9 mouse cellular contexts compared by ENCODE assay signal in genomic region chr15:81448463-81448862, GRCm38 (mm10). TPM values are rescaled to one million over a fixed set of nuclear protein-coding genes. Genes with fewer than 3 reads are reported as not detected.
DNase-seq lines count a peak whose midpoint lies in the region; ATAC-seq lines count a peak whose summit lies in the region.
"Had no signal": no experiment of that assay in that cellular context is flagged by ENCODE, and none has a peak within 500 bp of the region (broad histone marks: within the 10 kb centered on the region; RNA-seq: fewer than 3 reads in every experiment).

No protein-coding gene starts in this region.

- H3K27me3 ChIP-seq in kidney, embryonic 14.5 days (ENCODE audit: control insufficient read depth, insufficient read depth, low read length): no peaks in the 10 kb centered on the region
- no peaks in the 10 kb centered on the region for H3K27me3 ChIP-seq in embryonic facial prominence, embryonic 14.5 days (replicated peaks; ENCODE audit: control insufficient read depth, insufficient read depth, low read length)
- no peaks in the 10 kb centered on the region for H3K27me3 ChIP-seq in limb, embryonic 11.5 days (ENCODE audit: control insufficient read depth, insufficient read depth, low read length)
- H3K27me3 ChIP-seq: embryonic facial prominence, embryonic 15.5 days had no signal

- 49% methylated on average over 3 of the region's 3 CpGs for WGBS in kidney, embryonic 14.5 days
- WGBS in embryonic facial prominence, embryonic 14.5 days: 50% methylated on average over 3 of the region's 3 CpGs
- 62% methylated on average over 3 of the region's 3 CpGs for WGBS in limb, embryonic 11.5 days

- peak; percentile 41 for DNase-seq in kidney, adult 18-20 months
- peak; percentile 79 for DNase-seq in adrenal gland, postnatal 10 days
- peak; percentile 80 for DNase-seq in embryonic facial prominence, embryonic 14.5 days (ENCODE audit: low spot score)
- DNase-seq in limb, embryonic 11.5 days (ENCODE audit: low spot score): peak; percentile 71
- peak; percentile 52 to 65 for DNase-seq in natural killer cell, adult 2 months (ENCODE audit: low spot score in 2 of 2)
- peak; percentile 65 for DNase-seq in testis, postnatal 10 days (ENCODE audit: low spot score)

- H3K4me3 ChIP-seq in kidney, embryonic 14.5 days (ENCODE audit: low read length): no peak overlapping the region
- no peak overlapping the region for H3K4me3 ChIP-seq in embryonic facial prominence, embryonic 14.5 days (ENCODE audit: low read depth, low read length)
- no peak overlapping the region for H3K4me3 ChIP-seq in limb, embryonic 11.5 days (ENCODE audit: low read depth, low read length)
- H3K4me3 ChIP-seq: embryonic facial prominence, embryonic 15.5 days had no signal

- H3K36me3 ChIP-seq in kidney, embryonic 14.5 days (ENCODE audit: control insufficient read depth, insufficient read depth, low read length): peaks cover 19% of the 10 kb centered on the region
- H3K36me3 ChIP-seq in embryonic facial prominence, embryonic 14.5 days (ENCODE audit: control insufficient read depth, insufficient read depth, low read length): peaks cover 42% of the 10 kb centered on the region
- H3K36me3 ChIP-seq in limb, embryonic 11.5 days (ENCODE audit: control insufficient read depth, insufficient read depth, low read length): peaks cover 4% of the 10 kb centered on the region

- no peak overlapping the region for H3K4me2 ChIP-seq in kidney, embryonic 14.5 days (replicated peaks; ENCODE audit: low read depth, low read length)
- H3K4me2 ChIP-seq in embryonic facial prominence, embryonic 14.5 days (ENCODE audit: low read depth, low read length): no peak overlapping the region
- no peak overlapping the region for H3K4me2 ChIP-seq in limb, embryonic 11.5 days (ENCODE audit: low read depth, severe bottlenecking)
- H3K4me2 ChIP-seq: embryonic facial prominence, embryonic 15.5 days had no signal

- H3K4me1 ChIP-seq in kidney, embryonic 14.5 days (ENCODE audit: control insufficient read depth, insufficient read depth, low read length): no peaks in the 10 kb centered on the region
- no peaks in the 10 kb centered on the region for H3K4me1 ChIP-seq in embryonic facial prominence, embryonic 14.5 days (ENCODE audit: control insufficient read depth, insufficient read depth, low read length)
- H3K4me1 ChIP-seq in limb, embryonic 11.5 days (ENCODE audit: control insufficient read depth, insufficient read depth, low read length): no peaks in the 10 kb centered on the region
- H3K4me1 ChIP-seq: embryonic facial prominence, embryonic 15.5 days had no signal

- no peak overlapping the region for H3K9ac ChIP-seq in kidney, embryonic 14.5 days (ENCODE audit: low read depth, low read length)
- H3K9ac ChIP-seq in embryonic facial prominence, embryonic 14.5 days (ENCODE audit: low read depth, low read length): no peak overlapping the region
- no peak overlapping the region for H3K9ac ChIP-seq in limb, embryonic 11.5 days (ENCODE audit: low read length)
- H3K9ac ChIP-seq: embryonic facial prominence, embryonic 15.5 days had no signal

- no peak for ATAC-seq in kidney, embryonic 14.5 days (ENCODE audit: low FRiP score, low TSS enrichment)
- ATAC-seq in embryonic facial prominence, embryonic 14.5 days (ENCODE audit: low read depth): peak; percentile 81
- ATAC-seq in inflammation-experienced regulatory T-cells, adult 6 months: peak; percentile 50
- ATAC-seq in limb, embryonic 11.5 days (ENCODE audit: insufficient number of reproducible peaks, low FRiP score, low TSS enrichment, low read depth): no peak

- H3K27ac ChIP-seq in kidney, embryonic 14.5 days (ENCODE audit: low read depth, low read length): no peak overlapping the region
- no peak overlapping the region for H3K27ac ChIP-seq in embryonic facial prominence, embryonic 14.5 days (replicated peaks; ENCODE audit: low read depth, low read length)
- H3K27ac ChIP-seq in limb, embryonic 11.5 days (replicated peaks; ENCODE audit: low read depth, low read length): no peak overlapping the region
- H3K27ac ChIP-seq: embryonic facial prominence, embryonic 15.5 days had no signal

- no peaks in the 10 kb centered on the region for H3K9me3 ChIP-seq in kidney, embryonic 14.5 days (ENCODE audit: control insufficient read depth, low read length)
- H3K9me3 ChIP-seq in embryonic facial prominence, embryonic 14.5 days (ENCODE audit: control insufficient read depth, low read length): no peaks in the 10 kb centered on the region
- no peaks in the 10 kb centered on the region for H3K9me3 ChIP-seq in limb, embryonic 11.5 days (ENCODE audit: control insufficient read depth, low read length)
- H3K9me3 ChIP-seq: embryonic facial prominence, embryonic 15.5 days had no signal

RNA-seq across cellular contexts. Expression of gene Rbx1, which starts 17.6 kb away (rescaled TPM):
- polyA plus RNA-seq in kidney, embryonic 14.5 days (2014; fragmentation: Nextera tagmentation; extraction: Ambion mirVana): 512 and 656 TPM in 2 replicates
- 100 to 1,000 TPM; 132 to 145 TPM for total RNA-seq in adrenal gland, postnatal 10 days (2021)
- 490 and 495 TPM in 2 replicates for polyA plus RNA-seq in embryonic facial prominence, embryonic 14.5 days (2014; fragmentation: Nextera tagmentation; extraction: Ambion mirVana)
- 100 to 1,000 TPM; 313 to 388 (median 382) TPM for polyA plus RNA-seq in inflammation-experienced regulatory T-cells, adult 6 months (2017; shearing (Covaris generic))
- polyA plus RNA-seq in limb, embryonic 11.5 days (2014; fragmentation: Nextera tagmentation; extraction: Ambion mirVana): 569 and 571 TPM in 2 replicates

RNA-seq across cellular contexts. Expression of gene Dnajb7, which starts 40.4 kb away (rescaled TPM):
- 1.3 and 1.5 TPM in 2 replicates for polyA plus RNA-seq in kidney, embryonic 14.5 days (2014; fragmentation: Nextera tagmentation; extraction: Ambion mirVana)
- not detected for total RNA-seq in adrenal gland, postnatal 10 days (2021)
- 0.48 and 0.85 TPM in 2 replicates for polyA plus RNA-seq in embryonic facial prominence, embryonic 14.5 days (2014; fragmentation: Nextera tagmentation; extraction: Ambion mirVana)
- polyA plus RNA-seq in inflammation-experienced regulatory T-cells, adult 6 months (2017; shearing (Covaris generic)): 1 to 10 TPM; 2.1 to 3.2 (median 2.2) TPM
- polyA plus RNA-seq in limb, embryonic 11.5 days (2014; fragmentation: Nextera tagmentation; extraction: Ambion mirVana): 1.7 and 2.2 TPM in 2 replicates

RNA-seq across cellular contexts. Expression of gene Xpnpep3, which starts 48.5 kb away (rescaled TPM):
- polyA plus RNA-seq in kidney, embryonic 14.5 days (2014; fragmentation: Nextera tagmentation; extraction: Ambion mirVana): 5.5 and 10.0 TPM in 2 replicates
- total RNA-seq in adrenal gland, postnatal 10 days (2021): 10 to 100 TPM; 22.5 to 24.2 TPM
- 6.5 and 6.6 TPM in 2 replicates for polyA plus RNA-seq in embryonic facial prominence, embryonic 14.5 days (2014; fragmentation: Nextera tagmentation; extraction: Ambion mirVana)
- polyA plus RNA-seq in inflammation-experienced regulatory T-cells, adult 6 months (2017; shearing (Covaris generic)): 1 to 10 TPM; 6.8 to 8.8 (median 8.2) TPM
- polyA plus RNA-seq in limb, embryonic 11.5 days (2014; fragmentation: Nextera tagmentation; extraction: Ambion mirVana): 8.6 and 8.7 TPM in 2 replicates

RNA-seq across cellular contexts. Expression of gene St13, which starts 48.6 kb away (rescaled TPM):
- polyA plus RNA-seq in kidney, embryonic 14.5 days (2014; fragmentation: Nextera tagmentation; extraction: Ambion mirVana): 171 and 181 TPM in 2 replicates
- 100 to 1,000 TPM; 172 to 192 TPM for total RNA-seq in adrenal gland, postnatal 10 days (2021)
- polyA plus RNA-seq in embryonic facial prominence, embryonic 14.5 days (2014; fragmentation: Nextera tagmentation; extraction: Ambion mirVana): 135 and 141 TPM in 2 replicates
- 100 to 1,000 TPM; 170 to 193 (median 179) TPM for polyA plus RNA-seq in inflammation-experienced regulatory T-cells, adult 6 months (2017; shearing (Covaris generic))
- 209 and 211 TPM in 2 replicates for polyA plus RNA-seq in limb, embryonic 11.5 days (2014; fragmentation: Nextera tagmentation; extraction: Ambion mirVana)

Comparison
In these comparisons a context has a peak if more than half of its experiments do, and no peak if none do; other contexts are left out.
1. ATAC-seq: peak in embryonic facial prominence, embryonic 14.5 days (single experiment) and inflammation-experienced regulatory T-cells, adult 6 months (single experiment); none in kidney, embryonic 14.5 days (single experiment) and limb, embryonic 11.5 days (single experiment).
2. Peak in every context shown above with its lines, with median percentiles within 50 percentile points of each other: DNase-seq.